Mouse (Mus musculus) gastrocnemius, postnatal 25 days (tissue): ENCODE measurements at regions not wholly inside any gene's neighbourhood (a gene's known extent, or its start where the extent isn't known, plus 50 kb on each side); places are given as distances from the start of the nearest gene placed in this dataset.

Source experiments
- DNase-seq: peaks from one replicate; pipeline ENCODE4 v3.0.0; 2022

DNA sequence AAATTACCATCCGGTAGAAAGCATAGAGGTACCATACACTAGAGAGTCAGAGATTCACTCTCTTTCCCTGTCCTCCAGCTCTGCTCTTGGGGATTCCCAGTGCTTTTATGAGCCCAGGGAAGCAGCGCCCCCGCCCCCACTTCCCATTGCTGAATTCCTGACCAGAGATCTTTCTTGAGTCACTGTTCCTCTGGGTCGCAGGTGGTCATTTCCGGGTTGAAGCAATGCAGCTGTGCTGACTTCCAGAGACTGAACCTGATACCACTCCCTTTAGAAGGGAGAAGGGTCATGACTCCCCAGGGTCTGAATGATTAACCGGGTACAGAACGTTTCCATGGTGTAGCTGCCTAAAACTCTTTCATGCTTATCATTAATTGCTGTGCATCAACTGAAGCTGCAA is 128.9 kb downstream of the Cd83 start:
- DNase-seq: no peak

DNA sequence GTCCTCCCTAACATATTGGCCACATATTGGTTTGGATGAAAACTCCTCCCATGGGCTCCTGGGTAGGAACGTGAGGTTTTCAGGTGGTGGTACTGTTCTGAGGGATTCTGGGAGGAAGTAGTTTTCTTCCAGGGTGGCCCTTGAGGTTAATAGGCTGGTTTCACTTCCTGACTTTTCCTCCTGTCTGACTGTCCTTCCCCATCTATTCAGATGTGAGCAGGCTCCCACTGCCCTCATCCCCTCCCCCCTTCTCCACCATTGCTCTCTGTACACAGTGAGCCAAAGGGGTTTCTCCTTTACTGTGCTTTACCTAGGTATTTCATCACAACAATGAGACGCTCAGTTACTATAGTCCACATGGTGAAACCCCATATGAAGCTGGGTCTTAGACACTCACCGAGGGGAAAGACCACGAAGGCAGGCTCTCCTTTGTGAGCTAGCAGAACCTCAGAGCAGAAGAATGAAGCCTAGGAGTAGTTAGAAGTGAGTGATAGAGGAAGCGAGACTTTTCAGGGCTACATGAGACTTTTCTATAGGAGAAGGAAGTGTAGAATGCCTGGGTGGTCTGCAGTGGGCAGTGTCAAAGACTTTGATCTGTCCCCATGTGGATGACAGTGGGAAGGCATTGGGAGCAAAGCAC is 135.3 kb downstream of the Cd83 start:
- no peak for DNase-seq

GRCm38 (mm10) chr13:43930081-43930981 is 145.8 kb downstream of the Cd83 start:
- no peak for DNase-seq

GRCm38 (mm10) chr13:43932946-43933345 is 148.4 kb downstream of the Cd83 start:
- no peak for DNase-seq

DNA sequence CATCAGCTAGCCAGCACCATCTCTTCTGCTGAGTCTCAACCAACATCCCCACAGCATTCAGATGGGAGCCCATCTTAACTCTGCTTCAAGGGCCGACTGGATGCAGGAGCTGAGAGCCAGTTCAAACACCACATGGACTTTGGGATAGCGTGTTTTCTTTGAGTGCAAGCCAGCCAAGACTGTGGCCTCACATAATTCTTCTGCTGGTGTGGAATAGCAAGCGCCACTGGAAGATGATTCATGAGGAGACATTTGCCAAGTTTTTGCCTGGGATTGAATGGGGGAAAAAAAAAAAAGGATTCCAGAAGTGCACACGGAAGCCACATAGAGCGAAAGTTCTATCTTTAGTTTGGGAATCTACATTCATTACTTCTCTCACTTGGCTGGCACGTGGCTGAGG is 150.7 kb downstream of the Cd83 start:
- no peak for DNase-seq

- DNase-seq: no peak
These were observed 151.9 kb downstream of the Cd83 start for GRCm38 (mm10) chr13:43936504-43936903.

DNA sequence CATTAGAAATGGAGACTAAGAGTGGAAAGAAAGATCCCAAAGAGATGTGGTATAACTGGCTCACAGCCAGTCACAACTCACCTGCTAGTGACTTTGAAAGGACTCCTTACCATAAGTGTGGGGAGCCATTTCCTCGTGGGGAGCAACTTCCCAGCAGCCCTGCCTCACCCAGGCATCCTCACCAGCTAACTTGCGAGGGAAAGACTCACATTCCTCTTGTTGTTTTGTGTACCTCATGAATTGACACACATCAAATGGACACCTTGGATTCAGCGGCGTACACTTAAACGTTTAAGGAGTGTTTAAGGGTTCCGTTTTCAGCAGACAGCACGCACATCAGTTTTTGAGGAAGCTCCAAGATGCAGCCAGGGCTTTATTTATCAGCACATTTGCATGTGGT is 154.0 kb downstream of the Cd83 start:
- no peak for DNase-seq

GRCm38 (mm10) chr13:43939375-43939774 is 154.8 kb downstream of the Cd83 start:
- no peak for DNase-seq

GRCm38 (mm10) chr13:43941731-43942130 is 157.2 kb downstream of the Cd83 start:
- DNase-seq: no peak

DNA sequence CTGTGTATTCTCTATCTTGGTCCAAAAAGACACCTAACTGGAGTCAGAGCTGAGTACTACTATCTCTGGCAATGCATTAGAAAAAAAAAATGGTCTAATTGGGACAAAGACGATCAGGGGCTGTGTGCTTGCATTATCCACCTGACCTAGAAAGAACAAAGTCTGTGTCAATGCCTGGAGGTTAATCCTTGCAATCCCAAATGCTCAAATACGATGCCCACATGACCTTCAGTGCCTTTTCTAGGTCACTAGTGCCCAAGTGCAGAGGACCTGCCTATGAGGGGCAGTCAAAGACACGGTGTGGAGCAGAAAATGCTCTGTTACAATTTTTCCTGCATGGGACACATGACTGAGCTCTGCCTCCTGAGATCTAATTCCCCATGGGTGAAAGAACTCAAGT is 164.0 kb downstream of the Cd83 start:
- DNase-seq: no peak

GRCm38 (mm10) chr13:43949740-43950643 is 165.4 kb downstream of the Cd83 start:
- DNase-seq: no peak

- no peak for DNase-seq
These were observed 167.9 kb downstream of the Cd83 start for GRCm38 (mm10) chr13:43952491-43952890.

- no peak for DNase-seq
These were observed 168.5 kb downstream of the Cd83 start for GRCm38 (mm10) chr13:43952972-43953592.

GRCm38 (mm10) chr13:43954714-43955393 is 170.3 kb downstream of the Cd83 start:
- no peak for DNase-seq

DNA sequence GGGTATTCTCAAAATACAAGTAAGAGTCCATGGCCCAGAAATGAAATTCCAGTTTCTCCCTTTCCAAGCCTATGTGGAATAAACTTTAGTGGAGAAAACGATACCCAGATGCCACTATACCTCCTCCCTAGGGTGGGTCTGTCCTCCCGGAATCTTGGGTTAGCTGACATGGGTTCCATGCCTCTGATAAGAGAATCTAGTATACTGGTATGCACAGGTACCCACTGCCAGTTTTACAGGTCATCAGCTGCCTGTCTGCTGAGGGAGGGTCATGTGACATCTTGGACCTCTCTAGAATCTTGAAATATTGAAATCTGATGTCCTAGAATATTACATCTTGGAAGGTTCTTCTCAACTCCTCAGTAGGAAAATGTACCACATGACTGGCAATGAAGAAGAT is 172.5 kb downstream of the Cd83 start:
- DNase-seq: no peak

DNA sequence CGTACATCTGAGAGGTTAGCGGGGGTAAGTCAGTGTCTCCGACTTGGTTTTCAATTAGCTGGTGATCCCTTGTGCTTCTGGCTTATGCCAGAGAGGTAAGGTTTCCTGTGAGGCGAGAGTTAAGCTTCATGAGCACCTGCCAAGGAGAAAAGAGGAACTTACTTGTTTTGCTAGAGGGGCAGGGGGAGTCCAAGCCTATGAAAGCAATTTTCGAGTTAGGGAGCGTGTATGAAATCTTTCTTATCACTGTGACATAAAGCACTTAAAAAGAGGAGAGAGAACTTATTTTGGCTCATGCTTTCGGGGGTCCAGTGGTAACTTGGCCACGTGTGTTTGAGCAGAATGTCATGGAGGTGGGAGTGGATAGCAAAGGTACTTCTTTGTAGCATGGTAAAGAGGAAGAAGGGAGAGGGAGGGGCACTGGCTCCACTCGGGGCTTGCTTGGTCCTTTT is 174.6 kb downstream of the Cd83 start:
- DNase-seq: no peak

DNA sequence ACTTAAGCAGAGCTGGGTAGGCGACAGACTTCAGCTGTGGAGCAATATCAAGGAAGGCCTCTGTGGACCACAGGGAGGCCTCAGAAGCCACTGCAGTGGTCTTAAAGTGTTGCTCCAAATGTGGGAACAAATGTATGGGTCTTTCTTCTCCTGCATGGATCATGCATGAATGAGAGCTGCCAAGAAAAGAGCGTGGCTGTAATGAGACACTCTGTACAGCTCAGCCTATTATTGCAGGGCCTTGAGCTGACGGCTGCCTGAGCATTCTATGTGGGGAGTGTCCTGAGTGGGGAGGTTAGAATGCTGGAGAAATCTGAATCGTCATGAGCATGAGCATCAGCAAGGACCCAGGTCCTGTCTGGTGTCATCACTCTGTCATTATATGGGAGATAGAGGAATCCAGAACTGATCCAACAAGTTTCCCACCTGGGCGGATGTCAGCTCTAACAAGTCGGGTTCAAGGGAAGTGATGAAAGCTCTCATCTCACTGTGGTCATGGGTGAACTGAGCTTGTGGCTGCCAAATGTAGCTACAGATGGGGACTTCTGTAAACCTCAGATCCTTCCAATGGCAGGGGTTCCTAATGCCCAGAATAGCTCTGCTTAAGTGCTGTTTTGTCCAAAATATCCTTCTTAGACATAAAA is 176.6 kb downstream of the Cd83 start:
- no peak for DNase-seq

- DNase-seq: no peak
These were observed 177.4 kb downstream of the Cd83 start for GRCm38 (mm10) chr13:43961987-43962386.

- no peak for DNase-seq
These were observed 178.7 kb downstream of the Cd83 start for GRCm38 (mm10) chr13:43963321-43963720.

GRCm38 (mm10) chr13:43965256-43965905 is 180.8 kb downstream of the Cd83 start:
- DNase-seq: no peak
